ENCODE assay signal across 22 mouse cellular contexts in the genomic region with DNA sequence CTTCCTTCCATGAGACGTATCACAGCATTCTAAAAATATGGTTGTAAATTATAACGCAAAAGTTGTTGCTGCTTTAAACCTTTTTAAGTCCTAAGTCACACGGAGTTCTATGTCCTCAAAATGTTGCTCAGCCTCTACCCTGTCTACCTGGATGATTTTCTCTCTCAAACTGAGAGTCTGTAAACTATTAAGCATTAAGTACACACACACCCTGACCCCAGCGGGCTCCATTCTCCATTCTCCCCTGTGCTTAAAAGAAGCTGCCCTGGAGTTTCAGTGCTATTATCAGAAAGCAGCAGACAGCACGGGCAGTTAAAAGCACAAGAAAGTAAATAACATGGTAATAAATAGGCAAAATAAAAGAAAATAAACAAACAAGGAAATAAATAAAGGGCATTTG. TPM values are rescaled to one million over a fixed set of nuclear protein-coding genes. Genes with fewer than 3 reads are reported as not detected.
"Had no signal": no experiment of that assay in that cellular context is flagged by ENCODE, and none has a peak within 500 bp of the region (broad histone marks: within the 10 kb centered on the region; RNA-seq: fewer than 3 reads in every experiment).

No protein-coding gene starts in this region.

- H3K27me3 ChIP-seq: intestine, embryonic 15.5 days; kidney, embryonic 15.5 days had no signal

- H3K9ac ChIP-seq: intestine, embryonic 15.5 days; kidney, embryonic 15.5 days had no signal

- H3K27ac ChIP-seq: intestine, embryonic 15.5 days; kidney, embryonic 15.5 days; left cerebral cortex, adult 2 months; stomach, postnatal 0 days had no signal

- ATAC-seq: intestine, embryonic 15.5 days had no signal

- H3K36me3 ChIP-seq: intestine, embryonic 15.5 days; kidney, embryonic 15.5 days had no signal

- H3K4me2 ChIP-seq: intestine, embryonic 15.5 days; kidney, embryonic 15.5 days; midbrain, embryonic 11.5 days had no signal

- DNase-seq: kidney, adult 11 months; kidney, adult 8-10 months; kidney, postnatal 10 days; kidney, postnatal 36 days; layer of hippocampus, postnatal 36 days; lung, adult 2 months; lung, postnatal 14 days; lung, postnatal 4 days; midbrain, embryonic 14.5 days; right cerebral cortex, adult 18-20 months; right cerebral cortex, postnatal 14 days; right cerebral cortex, postnatal 4 days; thymus, adult 2 months; thymus, postnatal 14 days; thymus, postnatal 4 days had no signal

- H3K4me3 ChIP-seq: intestine, embryonic 15.5 days; kidney, embryonic 15.5 days; left cerebral cortex, adult 2 months had no signal

- H3K9me3 ChIP-seq: intestine, embryonic 15.5 days; kidney, embryonic 15.5 days had no signal

- H3K4me1 ChIP-seq: intestine, embryonic 15.5 days had no signal

RNA-seq across cellular contexts. Expression of a gene that starts 2.3 kb away (rescaled TPM):
- total RNA-seq: megakaryocyte progenitor cell, adult 5-6 weeks; megakaryocyte-erythroid progenitor cell, adult 5-6 weeks had no signal
- polyA plus RNA-seq: midbrain, embryonic 11.5 days had no signal

RNA-seq across cellular contexts. Expression of a gene that starts 39.1 kb away (rescaled TPM):
- total RNA-seq: megakaryocyte-erythroid progenitor cell, adult 5-6 weeks had no signal
